Mouse (Mus musculus): ENCODE data around the gene Whrn. TPM values are rescaled to one million over a fixed set of nuclear protein-coding genes. Genes with fewer than 3 reads are reported as not detected.

Gene Whrn
- polyA plus RNA-seq, 1 experiment from 2014 or later, result 4.7 TPM

- peaks cover 7% of the 10 kb centered on the region; the same call in 1 of the 2 replicates for H3K9me3 ChIP-seq (replicated peaks; ENCODE audit: control insufficient read depth, low read length)
- WGBS (ENCODE audit: insufficient replicate concordance), result 69% methylated on average over 5 of the region's 5 CpGs
- H3K9ac ChIP-seq (ENCODE audit: low read depth, low read length), result no peak overlapping the region
- H3K27ac ChIP-seq (ENCODE audit: low read depth, low read length), result no peak overlapping the region
- H3K4me2 ChIP-seq, result no peak overlapping the region
- H3K27me3 ChIP-seq (ENCODE audit: control insufficient read depth, insufficient read depth, low read length), result no peaks in the 10 kb centered on the region
- peaks cover 5% of the 10 kb centered on the region; the same call in 1 of the 2 replicates for H3K4me1 ChIP-seq (ENCODE audit: control insufficient read depth, insufficient read depth, low read length)
- no peaks in the 10 kb centered on the region for H3K36me3 ChIP-seq (ENCODE audit: control insufficient read depth, insufficient read depth, low read length)
- no peak overlapping the region for H3K4me3 ChIP-seq (ENCODE audit: low read depth, low read length)
- no peak for ATAC-seq (replicated peaks; ENCODE audit: insufficient number of reproducible peaks, low FRiP score, low TSS enrichment)
Observed at GRCm38 (mm10) chr4:63450551-63450950, 45.2 kb downstream of the Whrn start.

- H3K36me3 ChIP-seq (ENCODE audit: control insufficient read depth, insufficient read depth, low read length), result no peaks in the 10 kb centered on the region
- peaks cover 7% of the 10 kb centered on the region; the same call in 1 of the 2 replicates for H3K9me3 ChIP-seq (replicated peaks; ENCODE audit: control insufficient read depth, low read length)
- H3K9ac ChIP-seq (ENCODE audit: low read depth, low read length), result no peak overlapping the region
- 84% methylated on average over 10 of the region's 10 CpGs for WGBS (ENCODE audit: insufficient replicate concordance)
- ATAC-seq (replicated peaks; ENCODE audit: insufficient number of reproducible peaks, low FRiP score, low TSS enrichment), result no peak
- H3K4me3 ChIP-seq (ENCODE audit: low read depth, low read length), result no peak overlapping the region
- H3K27ac ChIP-seq (ENCODE audit: low read depth, low read length), result no peak overlapping the region
- no peak overlapping the region for H3K4me2 ChIP-seq
- H3K4me1 ChIP-seq (ENCODE audit: control insufficient read depth, insufficient read depth, low read length), result no peaks in the 10 kb centered on the region
- H3K27me3 ChIP-seq (ENCODE audit: control insufficient read depth, insufficient read depth, low read length), result no peaks in the 10 kb centered on the region
Observed at GRCm38 (mm10) chr4:63444362-63445066, 51.3 kb downstream of the Whrn start.

GRCm38 (mm10) chr4:63443101-63443500, 52.7 kb downstream of the Whrn start:
- Histone ChIP-seq H3K9me3 (replicated peaks; ENCODE audit: control insufficient read depth, low read length) (peaks cover 5% of the 10 kb centered on the region; the same call in 1 of the 2 replicates), H3K27ac (ENCODE audit: low read depth, low read length) (no peak overlapping the region), H3K36me3 (ENCODE audit: control insufficient read depth, insufficient read depth, low read length) (no peaks in the 10 kb centered on the region), H3K27me3 (ENCODE audit: control insufficient read depth, insufficient read depth, low read length) (no peaks in the 10 kb centered on the region), H3K9ac (ENCODE audit: low read depth, low read length) (no peak overlapping the region), H3K4me2 (no peak overlapping the region), H3K4me3 (ENCODE audit: low read depth, low read length) (no peak overlapping the region), H3K4me1 (ENCODE audit: control insufficient read depth, insufficient read depth, low read length) (peaks cover under 1% of the 10 kb centered on the region; the same call in 1 of the 2 replicates)
- 79% methylated on average over 2 of the region's 2 CpGs for WGBS (ENCODE audit: insufficient replicate concordance)
- ATAC-seq (replicated peaks; ENCODE audit: insufficient number of reproducible peaks, low FRiP score, low TSS enrichment), result no peak

GRCm38 (mm10) chr4:63441616-63442015, 54.2 kb downstream of the Whrn start:
- no peaks in the 10 kb centered on the region for H3K36me3 ChIP-seq (ENCODE audit: control insufficient read depth, insufficient read depth, low read length)
- H3K4me3 ChIP-seq (ENCODE audit: low read depth, low read length), result no peak overlapping the region
- no peak overlapping the region for H3K9ac ChIP-seq (ENCODE audit: low read depth, low read length)
- H3K9me3 ChIP-seq (replicated peaks; ENCODE audit: control insufficient read depth, low read length), result peaks cover 5% of the 10 kb centered on the region; the same call in 1 of the 2 replicates
- no peak overlapping the region for H3K4me2 ChIP-seq
- 87% methylated on average over 7 of the region's 7 CpGs for WGBS (ENCODE audit: insufficient replicate concordance)
- H3K4me1 ChIP-seq (ENCODE audit: control insufficient read depth, insufficient read depth, low read length), result peaks cover 16% of the 10 kb centered on the region
- ATAC-seq (replicated peaks; ENCODE audit: insufficient number of reproducible peaks, low FRiP score, low TSS enrichment), result no peak
- no peaks in the 10 kb centered on the region for H3K27me3 ChIP-seq (ENCODE audit: control insufficient read depth, insufficient read depth, low read length)
- H3K27ac ChIP-seq (ENCODE audit: low read depth, low read length), result no peak overlapping the region

DNA sequence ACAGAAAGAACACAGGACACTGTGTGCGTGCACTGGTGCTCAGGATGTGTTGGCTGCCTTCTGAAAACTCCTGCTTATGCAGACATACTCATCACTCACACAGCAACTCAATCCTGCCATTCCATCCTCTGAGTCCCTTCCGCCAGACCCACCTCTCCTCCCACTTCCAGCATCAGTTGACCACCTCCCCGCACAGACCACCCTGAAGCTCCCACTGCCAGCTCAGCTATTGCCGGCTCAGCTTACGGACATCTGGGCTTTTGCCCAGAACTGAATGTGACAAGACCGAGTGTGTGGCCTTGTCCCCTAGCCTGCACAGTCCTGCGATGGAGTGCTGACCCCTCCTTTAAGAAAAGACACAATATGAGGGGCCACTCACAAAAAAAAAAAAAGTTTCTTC, 55.5 kb downstream of the Whrn start:
- Histone ChIP-seq H3K27me3 (ENCODE audit: control insufficient read depth, insufficient read depth, low read length) (no peaks in the 10 kb centered on the region), H3K9ac (ENCODE audit: low read depth, low read length) (no peak overlapping the region), H3K36me3 (ENCODE audit: control insufficient read depth, insufficient read depth, low read length) (no peaks in the 10 kb centered on the region), H3K4me3 (ENCODE audit: low read depth, low read length) (no peak overlapping the region), H3K4me1 (ENCODE audit: control insufficient read depth, insufficient read depth, low read length) (peaks cover 20% of the 10 kb centered on the region), H3K27ac (ENCODE audit: low read depth, low read length) (no peak overlapping the region), H3K4me2 (no peak overlapping the region), H3K9me3 (replicated peaks; ENCODE audit: control insufficient read depth, low read length) (no peaks in the 10 kb centered on the region)
- 65% methylated on average over 7 of the region's 7 CpGs for WGBS (ENCODE audit: insufficient replicate concordance)
- ATAC-seq (replicated peaks; ENCODE audit: insufficient number of reproducible peaks, low FRiP score, low TSS enrichment), result no peak

- 72% methylated on average over 5 of the region's 5 CpGs for WGBS (ENCODE audit: insufficient replicate concordance)
- Histone ChIP-seq H3K4me2 (no peak overlapping the region), H3K27ac (ENCODE audit: low read depth, low read length) (peak overlapping the region; percentile 50; the same call in 1 of the 2 replicates), H3K36me3 (ENCODE audit: control insufficient read depth, insufficient read depth, low read length) (no peaks in the 10 kb centered on the region), H3K9me3 (replicated peaks; ENCODE audit: control insufficient read depth, low read length) (no peaks in the 10 kb centered on the region), H3K9ac (ENCODE audit: low read depth, low read length) (no peak overlapping the region), H3K4me3 (ENCODE audit: low read depth, low read length) (no peak overlapping the region), H3K4me1 (ENCODE audit: control insufficient read depth, insufficient read depth, low read length) (peaks cover 20% of the 10 kb centered on the region), H3K27me3 (ENCODE audit: control insufficient read depth, insufficient read depth, low read length) (no peaks in the 10 kb centered on the region)
- ATAC-seq (replicated peaks; ENCODE audit: insufficient number of reproducible peaks, low FRiP score, low TSS enrichment), result no peak
Observed at GRCm38 (mm10) chr4:63437968-63438367, 57.8 kb downstream of the Whrn start.

GRCm38 (mm10) chr4:63437119-63437815, 58.5 kb downstream of the Whrn start:
- no peaks in the 10 kb centered on the region for H3K36me3 ChIP-seq (ENCODE audit: control insufficient read depth, insufficient read depth, low read length)
- H3K27ac ChIP-seq (ENCODE audit: low read depth, low read length), result peak overlapping the region; percentile 50
- no peaks in the 10 kb centered on the region for H3K9me3 ChIP-seq (replicated peaks; ENCODE audit: control insufficient read depth, low read length)
- no peak overlapping the region for H3K4me3 ChIP-seq (ENCODE audit: low read depth, low read length)
- H3K4me1 ChIP-seq (ENCODE audit: control insufficient read depth, insufficient read depth, low read length), result peaks cover 20% of the 10 kb centered on the region
- no peak for ATAC-seq (replicated peaks; ENCODE audit: insufficient number of reproducible peaks, low FRiP score, low TSS enrichment)
- no peak overlapping the region for H3K9ac ChIP-seq (ENCODE audit: low read depth, low read length)
- no peaks in the 10 kb centered on the region for H3K27me3 ChIP-seq (ENCODE audit: control insufficient read depth, insufficient read depth, low read length)
- 49% methylated on average over 16 of the region's 16 CpGs for WGBS (ENCODE audit: insufficient replicate concordance)
- peak overlapping the region; percentile 12; the same call in 1 of the 2 replicates for H3K4me2 ChIP-seq

DNA sequence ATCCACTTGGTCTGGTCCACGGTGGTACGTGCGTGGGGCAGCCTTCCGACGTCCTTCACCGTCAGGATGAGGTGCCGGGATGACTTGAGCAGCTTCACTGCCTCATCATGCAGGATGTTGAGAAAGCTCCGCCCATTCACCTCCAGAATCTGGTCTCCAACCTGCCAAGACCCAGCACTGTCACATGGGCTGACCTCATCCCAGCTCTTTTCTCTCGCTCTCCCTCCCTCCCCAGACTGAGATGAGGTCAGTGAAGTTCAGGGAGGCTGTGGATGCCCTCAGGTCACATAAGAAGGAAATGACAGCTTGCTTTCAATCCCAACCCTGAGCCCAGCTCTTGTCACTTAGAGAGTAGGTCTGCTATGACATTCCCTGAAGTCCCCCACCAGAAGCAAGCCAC, 60.4 kb downstream of the Whrn start:
- 72% methylated on average over 9 of the region's 9 CpGs for WGBS (ENCODE audit: insufficient replicate concordance)
- H3K4me1 ChIP-seq (ENCODE audit: control insufficient read depth, insufficient read depth, low read length), result peaks cover 20% of the 10 kb centered on the region
- no peaks in the 10 kb centered on the region for H3K9me3 ChIP-seq (replicated peaks; ENCODE audit: control insufficient read depth, low read length)
- H3K9ac ChIP-seq (ENCODE audit: low read depth, low read length), result no peak overlapping the region
- no peak overlapping the region for H3K4me2 ChIP-seq
- no peak overlapping the region for H3K4me3 ChIP-seq (ENCODE audit: low read depth, low read length)
- no peaks in the 10 kb centered on the region for H3K27me3 ChIP-seq (ENCODE audit: control insufficient read depth, insufficient read depth, low read length)
- H3K27ac ChIP-seq (ENCODE audit: low read depth, low read length), result no peak overlapping the region
- no peak for ATAC-seq (replicated peaks; ENCODE audit: insufficient number of reproducible peaks, low FRiP score, low TSS enrichment)
- H3K36me3 ChIP-seq (ENCODE audit: control insufficient read depth, insufficient read depth, low read length), result no peaks in the 10 kb centered on the region

All from heart, embryonic 11.5 days (tissue).